12 mouse cellular contexts compared by ENCODE assay signal in the genomic region with DNA sequence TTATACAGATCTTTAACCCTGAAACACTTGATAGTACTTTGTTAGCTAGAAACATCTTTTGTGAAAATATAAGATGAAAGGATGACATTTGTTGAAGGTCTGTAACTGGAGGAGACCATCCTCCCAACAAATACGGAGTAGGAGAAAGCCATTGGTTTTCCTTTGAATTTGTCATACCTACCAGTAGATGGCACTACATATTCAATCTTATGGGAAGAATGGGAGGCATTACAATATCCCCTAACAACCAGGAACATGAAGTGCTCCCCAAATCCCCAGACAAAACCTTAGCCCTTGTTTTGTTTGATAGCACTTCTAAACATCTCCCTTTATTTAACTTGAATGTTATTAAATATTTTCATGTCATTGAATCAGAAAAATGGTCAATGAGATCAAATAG.
DNase-seq lines count a peak whose midpoint lies in the region; ATAC-seq and TF ChIP-seq lines count a peak whose summit lies in the region.
"Had no signal": no experiment of that assay in that cellular context is flagged by ENCODE, and none has a peak within 500 bp of the region (broad histone marks: within the 10 kb centered on the region; RNA-seq: fewer than 3 reads in every experiment).

No protein-coding gene starts in this region.

- no peaks in the 10 kb centered on the region for H3K9me3 ChIP-seq in intestine, postnatal 0 days (ENCODE audit: control insufficient read depth)
- H3K9me3 ChIP-seq: embryonic facial prominence, embryonic 12.5 days; heart, embryonic 15.5 days; liver, embryonic 15.5 days had no signal

- no peaks in the 10 kb centered on the region for H3K4me1 ChIP-seq in cortical plate, adult 2 months (ENCODE audit: control insufficient read depth, insufficient read depth, low read length)
- no peaks in the 10 kb centered on the region for H3K4me1 ChIP-seq in intestine, postnatal 0 days (replicated peaks; ENCODE audit: control insufficient read depth, insufficient read depth, low read length)
- H3K4me1 ChIP-seq: embryonic facial prominence, embryonic 12.5 days; heart, embryonic 15.5 days; liver, embryonic 15.5 days had no signal

- ATAC-seq in frontal cortex, adult (ENCODE audit: low TSS enrichment): peak; percentile 92
- no peak for ATAC-seq in intestine, postnatal 0 days

- H3K4me2 ChIP-seq in intestine, postnatal 0 days (replicated peaks; ENCODE audit: low read depth): no peak overlapping the region
- H3K4me2 ChIP-seq: embryonic facial prominence, embryonic 12.5 days; heart, embryonic 15.5 days; liver, embryonic 15.5 days had no signal

- TF ChIP-seq CTCF in cortical plate, adult 2 months (IDR thresholded peaks at IDR 0.05; ENCODE audit: extremely low read depth, insufficient read depth, low read length): peak; percentile 22; the same call in 1 of the 2 replicates
- TF ChIP-seq CTCF in intestine, postnatal 0 days (IDR thresholded peaks at IDR 0.05; ENCODE audit: low read depth): peak; percentile 73

- no peaks in the 10 kb centered on the region for H3K36me3 ChIP-seq in intestine, postnatal 0 days (ENCODE audit: control insufficient read depth, insufficient read depth)
- H3K36me3 ChIP-seq: embryonic facial prominence, embryonic 12.5 days; heart, embryonic 15.5 days; liver, embryonic 15.5 days had no signal

- H3K27ac ChIP-seq in cortical plate, adult 2 months (ENCODE audit: insufficient read depth, low read length): no peak overlapping the region
- no peak overlapping the region for H3K27ac ChIP-seq in intestine, postnatal 0 days (ENCODE audit: low read depth, low read length)
- H3K27ac ChIP-seq: embryonic facial prominence, embryonic 12.5 days; heart, embryonic 15.5 days; liver, embryonic 15.5 days had no signal

- H3K27me3 ChIP-seq in intestine, postnatal 0 days (replicated peaks; ENCODE audit: control insufficient read depth, insufficient read depth, low read length): no peaks in the 10 kb centered on the region
- H3K27me3 ChIP-seq: embryonic facial prominence, embryonic 12.5 days; heart, embryonic 15.5 days; liver, embryonic 15.5 days had no signal

- no peak overlapping the region for H3K4me3 ChIP-seq in cortical plate, adult 2 months (ENCODE audit: insufficient read depth, low read length)
- no peak overlapping the region for H3K4me3 ChIP-seq in intestine, postnatal 0 days (ENCODE audit: low read depth, low read length)
- H3K4me3 ChIP-seq: embryonic facial prominence, embryonic 12.5 days; heart, embryonic 15.5 days; liver, embryonic 15.5 days had no signal

- DNase-seq in frontal cortex, postnatal 36 days (ENCODE audit: low spot score in 2 of 2): no peak
- peak; percentile 33 for DNase-seq in 416B (ENCODE audit: low read depth)
- no peak for DNase-seq in thymus, adult 18-20 months
- DNase-seq in gastrocnemius, postnatal 25 days: no peak
- DNase-seq in natural killer cell, adult 2 months (ENCODE audit: low spot score in 2 of 2): no peak
- DNase-seq: right cerebral cortex, postnatal 4 days had no signal

- TF ChIP-seq POLR2A in cortical plate, adult 2 months (IDR thresholded peaks at IDR 0.05; ENCODE audit: extremely low read depth, insufficient read depth, low read length): no peak

- H3K9ac ChIP-seq in intestine, postnatal 0 days (ENCODE audit: low read depth, low read length): no peak overlapping the region
- H3K9ac ChIP-seq: embryonic facial prominence, embryonic 12.5 days; heart, embryonic 15.5 days; liver, embryonic 15.5 days had no signal

- WGBS in intestine, postnatal 0 days: 10% methylated on average over 1 of the region's 1 CpGs
